Comparison of ENCODE assay signal across 27 mouse cellular contexts in genomic region chr1:147996591-147996990, GRCm38 (mm10).
DNase-seq lines count a peak whose midpoint lies in the region; ATAC-seq and TF ChIP-seq lines count a peak whose summit lies in the region.
"Had no signal": no experiment of that assay in that cellular context is flagged by ENCODE, and none has a peak within 500 bp of the region (broad histone marks: within the 10 kb centered on the region; RNA-seq: fewer than 3 reads in every experiment).

No protein-coding gene starts in this region.

- H3K27me3 ChIP-seq in midbrain, postnatal 0 days (ENCODE audit: insufficient read depth, low read length) = no peaks in the 10 kb centered on the region
- H3K27me3 ChIP-seq in midbrain, embryonic 11.5 days (ENCODE audit: control insufficient read depth, insufficient read depth, low read length) = no peaks in the 10 kb centered on the region
- H3K27me3 ChIP-seq: forebrain, embryonic 12.5 days; heart, embryonic 13.5 days; hindbrain, embryonic 13.5 days had no signal

- no peak overlapping the region for H3K4me2 ChIP-seq in midbrain, postnatal 0 days (ENCODE audit: low read depth, low read length, poor library complexity, severe bottlenecking)
- H3K4me2 ChIP-seq in midbrain, embryonic 11.5 days = no peak overlapping the region
- H3K4me2 ChIP-seq: forebrain, embryonic 12.5 days; heart, embryonic 13.5 days; hindbrain, embryonic 13.5 days had no signal

- no peak overlapping the region for H3K9ac ChIP-seq in midbrain, postnatal 0 days (replicated peaks; ENCODE audit: low read length, poor library complexity, severe bottlenecking)
- H3K9ac ChIP-seq in midbrain, embryonic 11.5 days (ENCODE audit: low read length) = no peak overlapping the region
- H3K9ac ChIP-seq: forebrain, embryonic 12.5 days; heart, embryonic 13.5 days; hindbrain, embryonic 13.5 days had no signal

- H3K27ac ChIP-seq in midbrain, postnatal 0 days (ENCODE audit: low read depth, low read length) = no peak overlapping the region
- H3K27ac ChIP-seq in midbrain, embryonic 11.5 days (ENCODE audit: low read depth, low read length) = no peak overlapping the region
- H3K27ac ChIP-seq: forebrain, embryonic 12.5 days; heart, adult 2 months; heart, embryonic 10.5 days; heart, embryonic 13.5 days; hindbrain, embryonic 13.5 days had no signal

- intact Hi-C loops in heart, postnatal 36 days (cut with DNase I) = no loop called here

- no peak for TF ChIP-seq POLR2A in brain, embryonic 14.5 days (IDR thresholded peaks at IDR 0.05; ENCODE audit: borderline replicate concordance, extremely low read depth, insufficient read depth, insufficient read length, poor library complexity, severe bottlenecking)

- ATAC-seq in cerebellum, adult (ENCODE audit: insufficient number of reproducible peaks, low FRiP score, low TSS enrichment) = no peak
- no peak for ATAC-seq in midbrain, postnatal 0 days (ENCODE audit: low FRiP score)
- ATAC-seq in midbrain, embryonic 11.5 days (ENCODE audit: low FRiP score) = no peak
- ATAC-seq: activated CD4-positive, CD25-positive, alpha-beta regulatory T cell, adult 4 months; CD4-positive, CD25-positive, alpha-beta regulatory T cell, adult 4 months; forebrain, embryonic 16.5 days; hindbrain, embryonic 16.5 days; inflammation-experienced regulatory T-cells, adult 6 months; intestine, embryonic 16.5 days had no signal

- no peaks in the 10 kb centered on the region for H3K36me3 ChIP-seq in midbrain, postnatal 0 days (ENCODE audit: insufficient read depth, low read length)
- H3K36me3 ChIP-seq in midbrain, embryonic 11.5 days (ENCODE audit: control insufficient read depth, insufficient read depth, low read length) = no peaks in the 10 kb centered on the region
- H3K36me3 ChIP-seq: forebrain, embryonic 12.5 days; heart, embryonic 10.5 days; heart, embryonic 13.5 days; hindbrain, embryonic 13.5 days had no signal

- no peaks in the 10 kb centered on the region for H3K4me1 ChIP-seq in midbrain, postnatal 0 days (ENCODE audit: insufficient read depth, low read length)
- no peaks in the 10 kb centered on the region for H3K4me1 ChIP-seq in midbrain, embryonic 11.5 days (ENCODE audit: control insufficient read depth, insufficient read depth, low read length)
- H3K4me1 ChIP-seq: forebrain, embryonic 12.5 days; heart, embryonic 10.5 days; heart, embryonic 13.5 days; hindbrain, embryonic 13.5 days had no signal

- no peak for TF ChIP-seq CTCF in midbrain, postnatal 0 days (IDR thresholded peaks at IDR 0.05)
- TF ChIP-seq CTCF in brain, embryonic 14.5 days (IDR thresholded peaks at IDR 0.05; ENCODE audit: borderline replicate concordance, extremely low read depth, insufficient read depth, insufficient read length) = no peak

- peak; percentile 37 to 51 for DNase-seq in cerebellum, postnatal 10 days
- no peak for DNase-seq in cerebellum, postnatal 4 days (ENCODE audit: low spot score in 2 of 2)
- peak; percentile 5 to 6 for DNase-seq in cerebellum, postnatal 36 days
- peak; percentile 4 for DNase-seq in midbrain, postnatal 0 days (ENCODE audit: low spot score)
- DNase-seq in midbrain, embryonic 11.5 days (ENCODE audit: low spot score, missing footprints) = no peak
- peak; percentile 62 for DNase-seq in brain, embryonic 14.5 days (ENCODE audit: low read depth)
- DNase-seq in heart, postnatal 36 days = no peak
- DNase-seq: adrenal gland, adult 8-10 months; adrenal gland, postnatal 25 days; embryo, embryonic 11 days; gastrocnemius, postnatal 10 days; gastrocnemius, postnatal 36 days; heart, adult 2 months; heart, postnatal 14 days; kidney, adult 18-20 months; kidney, adult 9 months had no signal

- no peaks in the 10 kb centered on the region for H3K9me3 ChIP-seq in midbrain, postnatal 0 days (ENCODE audit: low read length)
- H3K9me3 ChIP-seq in midbrain, embryonic 11.5 days (ENCODE audit: control insufficient read depth, low read length) = no peaks in the 10 kb centered on the region
- H3K9me3 ChIP-seq: forebrain, embryonic 12.5 days; heart, embryonic 10.5 days; heart, embryonic 13.5 days; hindbrain, embryonic 13.5 days had no signal

- H3K4me3 ChIP-seq in midbrain, postnatal 0 days (ENCODE audit: low read depth, low read length) = no peak overlapping the region
- no peak overlapping the region for H3K4me3 ChIP-seq in midbrain, embryonic 11.5 days (ENCODE audit: low read depth, low read length)
- H3K4me3 ChIP-seq: forebrain, embryonic 12.5 days; heart, adult 2 months; heart, embryonic 10.5 days; heart, embryonic 13.5 days; hindbrain, embryonic 13.5 days had no signal

Comparison
In these comparisons a context has a peak if more than half of its experiments do, and no peak if none do; other contexts are left out.
1. DNase-seq: peak in cerebellum, postnatal 10 days (2 of 2), cerebellum, postnatal 36 days (2 of 2), midbrain, postnatal 0 days (single experiment) and brain, embryonic 14.5 days (single experiment); none in cerebellum, postnatal 4 days (0 of 2), midbrain, embryonic 11.5 days (single experiment) and heart, postnatal 36 days (0 of 2).